Mouse (Mus musculus) lung, adult 18-20 months (tissue): ENCODE measurements around the gene Tmem239.
A peak's percentile ranks its signal among the peaks of the same experiment; 100 is the strongest.
"Not testable (repeated sequence)": the region's sequence is repeated elsewhere in the genome, so short reads cannot be mapped to it uniquely, and the experiment has no call there.

ENCODE experiments used
- DNase-seq, 2 experiments: peaks; one replicate each; pipeline ENCODE4 v3.0.0; 2022; ENCODE audit warnings: mixed read lengths in 2 of 2

Gene Tmem239

GRCm38 (mm10) chr2:130406178-130406577 is at the start of gene Tmem239:
Gene Tmem239 (plus strand): TSS chr2:130406478.
- no peak for DNase-seq

- DNase-seq, result no peak
Measured at GRCm38 (mm10) chr2:130357551-130357950, 48.7 kb upstream of the Tmem239 start.

GRCm38 (mm10) chr2:130358852-130359251 is 47.4 kb upstream of the Tmem239 start:
- no peak for DNase-seq

- DNase-seq, result peak in 1 of 2 experiments; percentile 31
Measured at GRCm38 (mm10) chr2:130362511-130363026, 43.7 kb upstream of the Tmem239 start.

- DNase-seq, result no peak
Measured at GRCm38 (mm10) chr2:130365211-130366094, 40.8 kb upstream of the Tmem239 start.

GRCm38 (mm10) chr2:130367386-130367785 is 38.9 kb upstream of the Tmem239 start:
- peak; percentile 29 to 41 for DNase-seq

GRCm38 (mm10) chr2:130373026-130373425 is 33.3 kb upstream of the Tmem239 start:
- not testable (repeated sequence) for DNase-seq

GRCm38 (mm10) chr2:130374951-130375350 is 31.3 kb upstream of the Tmem239 start:
- peak; percentile 38 to 46 for DNase-seq

- DNase-seq, result no peak
Measured at GRCm38 (mm10) chr2:130383205-130383604, 23.1 kb upstream of the Tmem239 start.

- DNase-seq, result no peak
Measured at GRCm38 (mm10) chr2:130383895-130384294, 22.4 kb upstream of the Tmem239 start.

GRCm38 (mm10) chr2:130386212-130386611 is 20.1 kb upstream of the Tmem239 start:
- DNase-seq, result peak in 1 of 2 experiments; percentile 37

- no peak for DNase-seq
Measured at GRCm38 (mm10) chr2:130388796-130389195, 17.5 kb upstream of the Tmem239 start.

- no peak for DNase-seq
Measured at GRCm38 (mm10) chr2:130390993-130391625, 15.2 kb upstream of the Tmem239 start.

- no peak for DNase-seq
Measured at GRCm38 (mm10) chr2:130392836-130393235, 13.4 kb upstream of the Tmem239 start.

GRCm38 (mm10) chr2:130395696-130396095 is 10.6 kb upstream of the Tmem239 start:
- no peak for DNase-seq

GRCm38 (mm10) chr2:130397186-130397985 is 8.9 kb upstream of the Tmem239 start, which contains the start of gene Cpxm1:
Gene Cpxm1 (minus strand): TSS chr2:130397574.
- DNase-seq, result no peak

- peak; percentile 29 to 32 for DNase-seq
Measured at GRCm38 (mm10) chr2:130398091-130398490, 8.2 kb upstream of the Tmem239 start.

- DNase-seq, result no peak
Measured at GRCm38 (mm10) chr2:130400046-130400445, 6.2 kb upstream of the Tmem239 start.

GRCm38 (mm10) chr2:130401891-130402290 is 4.4 kb upstream of the Tmem239 start:
- DNase-seq, result no peak

GRCm38 (mm10) chr2:130404939-130405338 is 1.3 kb upstream of the Tmem239 start, which contains the start of the genes Gm28372 and 1700020A23Rik:
Gene Gm28372 (plus strand): TSS chr2:130405239.
Gene 1700020A23Rik (plus strand): TSS chr2:130405259.
- no peak for DNase-seq

GRCm38 (mm10) chr2:130408194-130408593 is 1.9 kb downstream of the Tmem239 start:
- DNase-seq, result no peak
